In the genomic region with DNA sequence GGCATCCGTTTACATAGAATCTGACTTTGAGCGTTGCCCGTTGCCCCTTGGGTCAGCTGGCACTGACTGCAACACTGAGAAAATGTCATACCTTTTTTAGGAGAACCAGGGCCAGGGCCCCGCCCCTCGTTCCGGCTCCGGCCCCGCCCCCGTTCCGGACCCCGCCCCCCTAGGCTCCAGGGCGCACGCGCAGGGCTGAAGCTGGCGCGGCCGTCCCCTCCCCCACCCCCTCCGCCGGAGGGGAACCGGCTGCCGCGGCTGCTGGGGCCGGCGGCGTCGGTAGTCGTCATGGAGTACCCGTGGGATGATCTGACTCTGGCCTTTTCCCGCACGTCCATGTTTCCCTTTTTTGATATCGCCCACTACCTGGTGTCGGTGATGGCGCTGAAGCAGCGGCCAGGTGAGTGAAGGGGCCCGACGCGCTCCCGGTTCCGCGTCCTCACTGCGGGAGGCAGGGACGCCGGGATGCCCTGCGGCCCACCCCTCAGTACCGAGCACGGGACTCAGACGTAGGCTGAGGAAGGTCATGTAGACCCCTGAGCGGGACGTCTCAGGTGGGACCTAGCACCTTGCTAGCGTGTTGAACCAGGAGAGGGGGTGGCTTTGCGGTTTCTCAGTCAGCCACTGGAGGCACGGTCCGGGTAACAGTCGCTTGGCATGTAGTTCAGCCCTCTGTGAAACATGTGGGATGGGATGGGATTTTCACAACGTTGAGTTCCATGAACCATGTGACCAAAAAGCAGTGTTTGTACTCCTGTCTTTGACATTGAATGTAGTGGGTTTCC, we compare ENCODE assay signal across 8 mouse cellular contexts. TPM values are rescaled to one million over a fixed set of nuclear protein-coding genes. Genes with fewer than 3 reads are reported as not detected.
DNase-seq lines count a peak whose midpoint lies in the region; ATAC-seq and TF ChIP-seq lines count a peak whose summit lies in the region.

A gene (plus strand): TSS at position 225 of the 785 bp plus-strand sequence.

- H3K36me3 ChIP-seq in embryonic facial prominence, embryonic 12.5 days = no peaks in the 10 kb centered on the region
- peaks cover 13% of the 10 kb centered on the region for H3K36me3 ChIP-seq in heart, adult 2 months (ENCODE audit: control insufficient read depth, insufficient read depth, low read length)

- TF ChIP-seq CTCF in heart, adult 2 months (IDR thresholded peaks at IDR 0.05) = peak; percentile 50

- H3K9me3 ChIP-seq in embryonic facial prominence, embryonic 12.5 days = no peaks in the 10 kb centered on the region

- H3K4me2 ChIP-seq in embryonic facial prominence, embryonic 12.5 days (replicated peaks) = peak within 1 kb of the TSS; percentile 59

- peak; percentile 86 for ATAC-seq in embryonic facial prominence, embryonic 12.5 days (ENCODE audit: insufficient number of reproducible peaks, insufficient read depth, low FRiP score, low TSS enrichment)

- peak; percentile 62 for TF ChIP-seq POLR2A in heart, adult 2 months (IDR thresholded peaks at IDR 0.05; ENCODE audit: insufficient read depth, low read depth, low read length)

- intact Hi-C loops in heart, adult 2 months (cut with DNase I) = no loop called here

- no peak within 1 kb of the TSS for H3K27ac ChIP-seq in embryonic facial prominence, embryonic 12.5 days
- peak within 1 kb of the TSS; percentile 62 for H3K27ac ChIP-seq in heart, adult 2 months

- peak within 1 kb of the TSS; percentile 73 for H3K9ac ChIP-seq in embryonic facial prominence, embryonic 12.5 days
- H3K9ac ChIP-seq in heart, adult 2 months (ENCODE audit: low read depth, low read length) = peak within 1 kb of the TSS; percentile 79

- peak within 1 kb of the TSS; percentile 85 for H3K4me3 ChIP-seq in embryonic facial prominence, embryonic 12.5 days
- H3K4me3 ChIP-seq in heart, adult 2 months = peak within 1 kb of the TSS; percentile 99

- WGBS in embryonic facial prominence, embryonic 12.5 days = under 1% methylated on average over 55 of the region's 55 CpGs
- under 1% methylated on average over 55 of the region's 55 CpGs for WGBS in heart, adult 2 months

- H3K27me3 ChIP-seq in embryonic facial prominence, embryonic 12.5 days = no peaks in the 10 kb centered on the region
- H3K27me3 ChIP-seq in heart, adult 2 months (ENCODE audit: control insufficient read depth, insufficient read depth, low read length) = no peaks in the 10 kb centered on the region

- H3K4me1 ChIP-seq in embryonic facial prominence, embryonic 12.5 days = no peaks in the 10 kb centered on the region
- H3K4me1 ChIP-seq in heart, adult 2 months (ENCODE audit: control insufficient read depth, insufficient read depth, low read length) = peaks cover 6% of the 10 kb centered on the region

- DNase-seq in 3T3-L1 (ENCODE audit: low read depth, low spot score) (peak; percentile 68), liver (peak; percentile 88)
- DNase-seq in adrenal gland, postnatal 36 days = peak; percentile 84 to 92
- DNase-seq in heart, adult 2 months = peak; percentile 80 to 82
- DNase-seq in kidney, adult 8-10 months = peak; percentile 63 to 65
- DNase-seq in monocyte, adult 2 months (ENCODE audit: low read depth in 1 of 2, low spot score in 2 of 2) = peak; percentile 5 to 46
- DNase-seq in spleen, postnatal 14 days (ENCODE audit: low spot score in 2 of 2) = peak; percentile 41 to 60

- TF ChIP-seq EP300 in heart, adult 2 months (IDR thresholded peaks at IDR 0.05; ENCODE audit: insufficient read depth, low read depth, low read length) = no peak

- 0 out of 2 replicates have a peak, but pooled peaks cover 2% of the 10 kb centered on the region for H3K79me2 ChIP-seq in heart, adult 2 months (replicated peaks; ENCODE audit: control insufficient read depth, insufficient read depth, low read length)

RNA-seq across cellular contexts. Expression of the gene that starts here (rescaled TPM):
- total RNA-seq in adrenal gland, postnatal 36 days (2021) = 10 to 100 TPM; 17.7 to 33.5 TPM
- polyA plus RNA-seq in embryonic facial prominence, embryonic 12.5 days (2016; fragmentation: Nextera tagmentation; extraction: Ambion mirVana) = 7.9 and 8.5 TPM in 2 replicates
- total RNA-seq in heart, adult 2 months (2021) = 10 to 100 TPM; 23.7 to 29.0 TPM
- 5.9 and 10.5 TPM in 2 replicates for polyA plus RNA-seq in heart, adult 2 months (2012; rRNA removed)

Comparison
In these comparisons a context has a peak if more than half of its experiments do, and no peak if none do; other contexts are left out.
1. DNase-seq: peak in every context shown above with its lines; median percentile 88 in adrenal gland, postnatal 36 days; 88 in liver; 81 in heart, adult 2 months; 68 in 3T3-L1; 64 in kidney, adult 8-10 months; 50 in spleen, postnatal 14 days; 26 in monocyte, adult 2 months.